Mouse (Mus musculus): ENCODE measurements around the gene Gm42674. TPM values are rescaled to one million over a fixed set of nuclear protein-coding genes. Genes with fewer than 3 reads are reported as not detected.

Gene Gm42674
- polyA plus RNA-seq, 1 experiment: not detected

GRCm38 (mm10) chr3:90617586-90617985, 15.9 kb downstream of the Gm42674 start:
- H3K4me1 ChIP-seq (ENCODE audit: control insufficient read depth, insufficient read depth, low read length): peaks cover 2% of the 10 kb centered on the region
- TF ChIP-seq POLR2A (IDR thresholded peaks at IDR 0.05; ENCODE audit: insufficient read depth, low read length): no peak
- peak; percentile 39 for TF ChIP-seq CTCF (IDR thresholded peaks at IDR 0.05; ENCODE audit: low read depth, low read length)
- no peak for TF ChIP-seq EP300 (IDR thresholded peaks at IDR 0.05; ENCODE audit: insufficient read depth, low read depth, low read length)
- no peaks in the 10 kb centered on the region for H3K36me3 ChIP-seq (ENCODE audit: control insufficient read depth, insufficient read depth, low read length, poor library complexity, severe bottlenecking)
- no peaks in the 10 kb centered on the region for H3K27me3 ChIP-seq (ENCODE audit: control insufficient read depth, insufficient read depth, low read length, poor library complexity, severe bottlenecking)
- H3K4me3 ChIP-seq (ENCODE audit: low read depth, low read length): no peak overlapping the region
- no peak overlapping the region for H3K9ac ChIP-seq (ENCODE audit: low read depth, poor library complexity, severe bottlenecking)
- H3K27ac ChIP-seq (ENCODE audit: insufficient read depth, low read length): no peak overlapping the region
- no peaks in the 10 kb centered on the region for H3K9me3 ChIP-seq (replicated peaks; ENCODE audit: control insufficient read depth, insufficient read depth, low read length, poor library complexity, severe bottlenecking)

- Histone ChIP-seq H3K36me3 (ENCODE audit: control insufficient read depth, insufficient read depth, low read length, poor library complexity, severe bottlenecking) (no peaks in the 10 kb centered on the region), H3K9ac (ENCODE audit: low read depth, poor library complexity, severe bottlenecking) (no peak overlapping the region), H3K4me1 (ENCODE audit: control insufficient read depth, insufficient read depth, low read length) (no peaks in the 10 kb centered on the region), H3K9me3 (replicated peaks; ENCODE audit: control insufficient read depth, insufficient read depth, low read length, poor library complexity, severe bottlenecking) (no peaks in the 10 kb centered on the region), H3K27ac (ENCODE audit: insufficient read depth, low read length) (no peak overlapping the region), H3K4me3 (ENCODE audit: low read depth, low read length) (no peak overlapping the region), H3K27me3 (ENCODE audit: control insufficient read depth, insufficient read depth, low read length, poor library complexity, severe bottlenecking) (no peaks in the 10 kb centered on the region)
- TF ChIP-seq POLR2A (IDR thresholded peaks at IDR 0.05; ENCODE audit: insufficient read depth, low read length) (no peak), EP300 (IDR thresholded peaks at IDR 0.05; ENCODE audit: insufficient read depth, low read depth, low read length) (no peak), CTCF (IDR thresholded peaks at IDR 0.05; ENCODE audit: low read depth, low read length) (no peak)
Observed at GRCm38 (mm10) chr3:90621552-90621951, 19.8 kb downstream of the Gm42674 start.

GRCm38 (mm10) chr3:90623435-90624071, 21.8 kb downstream of the Gm42674 start:
- no peak for TF ChIP-seq POLR2A (IDR thresholded peaks at IDR 0.05; ENCODE audit: insufficient read depth, low read length)
- no peak for TF ChIP-seq EP300 (IDR thresholded peaks at IDR 0.05; ENCODE audit: insufficient read depth, low read depth, low read length)
- TF ChIP-seq CTCF (IDR thresholded peaks at IDR 0.05; ENCODE audit: low read depth, low read length): no peak
- Histone ChIP-seq H3K9me3 (replicated peaks; ENCODE audit: control insufficient read depth, insufficient read depth, low read length, poor library complexity, severe bottlenecking) (no peaks in the 10 kb centered on the region), H3K4me3 (ENCODE audit: low read depth, low read length) (no peak overlapping the region), H3K27ac (ENCODE audit: insufficient read depth, low read length) (no peak overlapping the region), H3K27me3 (ENCODE audit: control insufficient read depth, insufficient read depth, low read length, poor library complexity, severe bottlenecking) (no peaks in the 10 kb centered on the region), H3K36me3 (ENCODE audit: control insufficient read depth, insufficient read depth, low read length, poor library complexity, severe bottlenecking) (no peaks in the 10 kb centered on the region), H3K4me1 (ENCODE audit: control insufficient read depth, insufficient read depth, low read length) (no peaks in the 10 kb centered on the region), H3K9ac (ENCODE audit: low read depth, poor library complexity, severe bottlenecking) (no peak overlapping the region)

- no peak overlapping the region for H3K27ac ChIP-seq (ENCODE audit: insufficient read depth, low read length)
- no peak overlapping the region for H3K9ac ChIP-seq (ENCODE audit: low read depth, poor library complexity, severe bottlenecking)
- TF ChIP-seq CTCF (IDR thresholded peaks at IDR 0.05; ENCODE audit: low read depth, low read length) (no peak), EP300 (IDR thresholded peaks at IDR 0.05; ENCODE audit: insufficient read depth, low read depth, low read length) (no peak), POLR2A (IDR thresholded peaks at IDR 0.05; ENCODE audit: insufficient read depth, low read length) (no peak)
- H3K4me1 ChIP-seq (ENCODE audit: control insufficient read depth, insufficient read depth, low read length): no peaks in the 10 kb centered on the region
- no peaks in the 10 kb centered on the region for H3K36me3 ChIP-seq (ENCODE audit: control insufficient read depth, insufficient read depth, low read length, poor library complexity, severe bottlenecking)
- no peak overlapping the region for H3K4me3 ChIP-seq (ENCODE audit: low read depth, low read length)
- no peaks in the 10 kb centered on the region for H3K9me3 ChIP-seq (replicated peaks; ENCODE audit: control insufficient read depth, insufficient read depth, low read length, poor library complexity, severe bottlenecking)
- H3K27me3 ChIP-seq (ENCODE audit: control insufficient read depth, insufficient read depth, low read length, poor library complexity, severe bottlenecking): no peaks in the 10 kb centered on the region
Observed at GRCm38 (mm10) chr3:90625496-90625895, 23.8 kb downstream of the Gm42674 start.

DNA sequence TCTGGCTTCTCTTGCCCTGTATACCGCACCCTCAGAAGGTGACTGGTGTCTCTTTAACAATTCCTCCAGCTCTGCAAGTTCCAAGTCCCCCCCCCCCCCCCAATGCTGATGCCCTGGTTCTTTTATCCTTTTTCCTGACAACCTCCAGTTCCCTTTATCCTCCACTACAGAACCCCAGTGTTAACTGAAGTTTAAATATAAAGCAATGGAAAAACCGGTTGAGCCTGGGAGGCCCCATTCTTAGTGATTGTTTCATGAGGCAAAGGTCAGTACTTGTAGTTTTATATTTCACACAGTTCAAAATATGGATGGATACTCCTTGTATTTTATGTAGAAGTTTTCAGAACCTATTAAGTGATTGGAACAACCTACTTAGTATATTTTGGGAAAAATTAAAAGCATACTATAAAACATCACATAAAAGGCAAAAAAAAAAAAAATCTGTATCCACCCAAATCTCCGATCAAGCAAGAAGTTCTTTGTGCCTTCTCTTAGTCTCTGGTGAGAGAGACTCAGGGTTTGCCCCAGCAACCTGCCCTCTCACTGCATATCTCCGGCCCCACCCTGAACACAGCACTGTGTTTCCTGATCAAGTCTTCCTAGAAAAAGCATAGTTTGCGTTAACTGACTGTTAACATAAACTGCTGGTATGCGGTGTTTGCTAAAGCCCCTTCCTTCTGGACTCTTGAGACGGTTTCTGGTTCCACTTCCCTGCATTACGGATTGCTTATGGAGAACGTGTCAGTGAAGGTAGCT, 24.7 kb downstream of the Gm42674 start:
- no peak overlapping the region for H3K27ac ChIP-seq (ENCODE audit: insufficient read depth, low read length)
- TF ChIP-seq CTCF (IDR thresholded peaks at IDR 0.05; ENCODE audit: low read depth, low read length) (no peak), EP300 (IDR thresholded peaks at IDR 0.05; ENCODE audit: insufficient read depth, low read depth, low read length) (no peak), POLR2A (IDR thresholded peaks at IDR 0.05; ENCODE audit: insufficient read depth, low read length) (no peak)
- H3K9me3 ChIP-seq (replicated peaks; ENCODE audit: control insufficient read depth, insufficient read depth, low read length, poor library complexity, severe bottlenecking): no peaks in the 10 kb centered on the region
- no peak overlapping the region for H3K4me3 ChIP-seq (ENCODE audit: low read depth, low read length)
- H3K36me3 ChIP-seq (ENCODE audit: control insufficient read depth, insufficient read depth, low read length, poor library complexity, severe bottlenecking): no peaks in the 10 kb centered on the region
- no peaks in the 10 kb centered on the region for H3K4me1 ChIP-seq (ENCODE audit: control insufficient read depth, insufficient read depth, low read length)
- no peak overlapping the region for H3K9ac ChIP-seq (ENCODE audit: low read depth, poor library complexity, severe bottlenecking)
- no peaks in the 10 kb centered on the region for H3K27me3 ChIP-seq (ENCODE audit: control insufficient read depth, insufficient read depth, low read length, poor library complexity, severe bottlenecking)

DNA sequence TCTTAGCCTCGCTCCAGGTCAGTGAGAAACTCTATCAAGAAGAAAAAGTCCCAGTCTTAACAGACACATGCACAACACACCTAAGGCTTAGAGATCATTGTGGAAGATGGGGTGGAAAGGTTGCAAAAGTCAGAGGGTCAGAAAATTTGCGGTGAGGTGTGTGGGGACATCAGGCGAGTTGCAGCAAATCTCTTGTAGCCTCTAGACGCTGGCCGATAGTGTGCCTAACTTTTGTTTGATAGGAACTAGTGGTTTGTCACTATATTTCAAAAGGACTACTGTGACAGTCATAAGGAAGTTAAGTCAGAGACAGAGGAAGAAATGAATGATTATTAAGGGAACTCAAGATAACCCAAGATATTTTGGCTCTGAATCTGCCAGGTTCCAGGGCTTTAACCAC, 25.7 kb downstream of the Gm42674 start:
- TF ChIP-seq POLR2A (IDR thresholded peaks at IDR 0.05; ENCODE audit: insufficient read depth, low read length) (no peak), CTCF (IDR thresholded peaks at IDR 0.05; ENCODE audit: low read depth, low read length) (no peak)
- Histone ChIP-seq H3K4me3 (ENCODE audit: low read depth, low read length) (no peak overlapping the region), H3K27ac (ENCODE audit: insufficient read depth, low read length) (no peak overlapping the region), H3K27me3 (ENCODE audit: control insufficient read depth, insufficient read depth, low read length, poor library complexity, severe bottlenecking) (0 out of 2 replicates have a peak, but pooled peaks cover 1% of the 10 kb centered on the region), H3K36me3 (ENCODE audit: control insufficient read depth, insufficient read depth, low read length, poor library complexity, severe bottlenecking) (no peaks in the 10 kb centered on the region), H3K9ac (ENCODE audit: low read depth, poor library complexity, severe bottlenecking) (no peak overlapping the region), H3K4me1 (ENCODE audit: control insufficient read depth, insufficient read depth, low read length) (no peaks in the 10 kb centered on the region), H3K9me3 (replicated peaks; ENCODE audit: control insufficient read depth, insufficient read depth, low read length, poor library complexity, severe bottlenecking) (no peaks in the 10 kb centered on the region)

Data from ES-Bruce4 (cell line).